Mouse (Mus musculus): Measurements from ENCODE around the gene Pde9a. TPM values are rescaled to one million over a fixed set of nuclear protein-coding genes. Genes with fewer than 3 reads are reported as not detected.
"Not testable (repeated sequence)": the region's sequence is repeated elsewhere in the genome, so short reads cannot be mapped to it uniquely, and the experiment has no call there.

Pde9a gene
- polyA plus RNA-seq (2012; rRNA removed): 83.6 and 99.1 TPM in 2 replicates

DNA sequence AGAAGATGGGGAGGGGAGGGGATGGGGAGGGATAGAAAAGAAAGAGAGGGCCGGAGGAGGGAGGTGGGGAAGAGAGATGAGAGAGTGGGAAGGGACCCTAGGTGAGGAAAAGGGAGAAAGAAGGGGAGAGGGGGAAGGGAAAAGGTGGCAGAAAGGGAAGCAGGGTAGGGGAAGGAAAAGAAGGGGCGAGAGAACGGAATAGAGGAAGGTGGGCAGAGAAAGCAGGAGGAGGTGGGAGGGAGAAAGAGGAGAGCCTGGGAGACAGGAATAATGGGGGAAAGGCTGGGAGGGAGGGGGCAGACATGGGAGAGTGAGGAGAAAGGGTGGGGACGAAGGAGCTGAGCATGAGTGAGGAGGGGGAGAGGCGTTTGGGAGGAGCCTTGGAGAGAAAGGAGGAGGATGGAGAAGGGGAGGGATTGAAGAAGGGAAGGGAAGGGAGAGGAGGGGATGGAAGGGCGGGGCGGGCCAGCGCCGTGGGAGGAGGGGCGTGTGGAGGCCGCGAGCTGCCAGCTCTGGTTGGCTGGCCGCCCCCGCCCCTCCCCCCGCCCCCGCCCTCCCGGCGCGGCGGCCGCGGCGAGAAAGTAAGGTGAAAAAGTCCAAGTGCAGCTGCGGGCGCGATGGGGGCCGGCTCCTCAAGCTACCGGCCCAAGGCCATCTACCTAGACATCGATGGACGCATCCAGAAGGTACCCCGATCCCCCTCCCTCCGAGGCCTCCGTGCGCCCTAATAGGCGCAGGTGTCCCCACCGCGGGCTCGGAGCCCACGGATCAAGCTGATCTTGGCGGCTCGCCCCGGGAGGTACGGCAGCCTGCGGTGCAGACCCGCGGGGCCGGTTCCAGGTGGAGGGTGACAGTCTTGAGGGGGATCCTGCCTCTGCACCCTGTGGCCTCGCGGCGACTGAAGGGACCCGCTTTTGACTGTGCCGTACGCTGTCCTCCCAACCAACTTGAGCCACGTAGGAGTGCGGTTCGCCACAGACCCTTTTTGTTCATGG is at the start of gene Pde9a:
Gene Pde9a, plus strand, starts transcription at position 540 of the 995 bp plus-strand sequence.
- Histone ChIP-seq H3K4me3 (replicated peaks; ENCODE audit: extremely low read depth, low read depth, low read length) (peak within 1 kb of the TSS; percentile 78), H3K4me1 (ENCODE audit: control insufficient read depth, insufficient read depth, low read length) (peaks cover 18% of the 10 kb centered on the region; the same call in 1 of the 2 replicates)
- 3% methylated on average over 46 of the region's 56 CpGs for WGBS
- DNase-seq: peak; percentile 54
- TF ChIP-seq CTCF (IDR thresholded peaks at IDR 0.05; ENCODE audit: insufficient read depth, low read length) (no peak), POLR2A (IDR thresholded peaks at IDR 0.05; ENCODE audit: borderline replicate concordance, extremely low read depth, low read depth, low read length) (0 out of 2 replicates have a peak, but pooled peaks have one; percentile 9)

DNA sequence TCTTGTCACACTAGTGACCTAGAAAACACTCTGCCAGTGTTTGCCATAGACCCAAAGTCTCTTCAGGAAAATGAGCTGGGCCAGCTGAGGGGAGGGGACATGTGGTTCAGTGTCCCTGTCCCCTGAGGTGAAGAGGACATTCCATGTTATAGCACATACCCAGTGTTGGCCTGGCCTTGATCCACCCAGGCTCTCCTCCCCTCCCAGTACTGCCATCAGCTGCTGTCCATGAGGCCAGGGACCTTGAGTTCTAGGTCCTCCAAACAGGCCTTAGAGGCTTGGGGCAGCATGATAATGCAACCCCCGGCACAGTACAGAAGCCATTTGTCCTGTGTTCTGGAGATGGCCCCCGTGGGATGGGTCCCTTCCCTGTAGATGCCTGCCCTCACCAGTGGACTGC is 46.2 kb upstream of the Pde9a start:
- no peak for DNase-seq
- Histone ChIP-seq H3K4me1 (ENCODE audit: control insufficient read depth, insufficient read depth, low read length) (no peaks in the 10 kb centered on the region), H3K4me3 (replicated peaks; ENCODE audit: extremely low read depth, low read depth, low read length) (no peak overlapping the region)
- 88% methylated on average over 2 of the region's 2 CpGs for WGBS
- no peak for TF ChIP-seq CTCF (IDR thresholded peaks at IDR 0.05; ENCODE audit: insufficient read depth, low read length)
- no peak for TF ChIP-seq POLR2A (IDR thresholded peaks at IDR 0.05; ENCODE audit: borderline replicate concordance, extremely low read depth, low read depth, low read length)

DNA sequence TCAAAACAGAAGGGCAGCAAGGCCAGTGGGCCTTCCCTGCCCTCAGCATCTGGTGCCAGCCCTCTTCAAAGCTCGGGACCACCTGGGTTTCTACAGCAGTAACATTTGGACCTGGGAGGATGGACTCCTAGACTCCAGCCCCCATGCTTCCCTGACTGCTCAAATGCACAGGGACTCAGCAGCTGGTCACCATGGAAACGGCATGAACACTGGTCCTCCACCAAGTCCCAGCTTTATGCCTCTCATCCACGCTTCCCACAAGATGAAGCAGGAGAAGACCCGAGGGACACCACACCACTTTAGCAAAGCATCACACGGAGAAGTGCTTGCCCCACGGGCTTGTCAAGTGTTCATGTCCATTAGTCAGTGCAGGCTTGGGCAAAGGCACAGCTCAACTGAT is 43.8 kb upstream of the Pde9a start:
- H3K4me3 ChIP-seq (replicated peaks; ENCODE audit: extremely low read depth, low read depth, low read length): no peak overlapping the region
- DNase-seq: no peak
- WGBS: 78% methylated on average over 6 of the region's 6 CpGs
- H3K4me1 ChIP-seq (ENCODE audit: control insufficient read depth, insufficient read depth, low read length): no peaks in the 10 kb centered on the region
- TF ChIP-seq POLR2A (IDR thresholded peaks at IDR 0.05; ENCODE audit: borderline replicate concordance, extremely low read depth, low read depth, low read length) (no peak), CTCF (IDR thresholded peaks at IDR 0.05; ENCODE audit: insufficient read depth, low read length) (no peak)

GRCm38 (mm10) chr17:31344172-31344801 is 41.7 kb upstream of the Pde9a start:
- H3K4me1 ChIP-seq (ENCODE audit: control insufficient read depth, insufficient read depth, low read length): no peaks in the 10 kb centered on the region
- TF ChIP-seq CTCF (IDR thresholded peaks at IDR 0.05; ENCODE audit: insufficient read depth, low read length): peak; percentile 87
- no peak for TF ChIP-seq POLR2A (IDR thresholded peaks at IDR 0.05; ENCODE audit: borderline replicate concordance, extremely low read depth, low read depth, low read length)
- H3K4me3 ChIP-seq (replicated peaks; ENCODE audit: extremely low read depth, low read depth, low read length): no peak overlapping the region
- WGBS: 35% methylated on average over 5 of the region's 5 CpGs
- DNase-seq: peak; percentile 70

- no peak for TF ChIP-seq POLR2A (IDR thresholded peaks at IDR 0.05; ENCODE audit: borderline replicate concordance, extremely low read depth, low read depth, low read length)
- no peak for TF ChIP-seq CTCF (IDR thresholded peaks at IDR 0.05; ENCODE audit: insufficient read depth, low read length)
- DNase-seq: no peak
- Histone ChIP-seq H3K4me3 (replicated peaks; ENCODE audit: extremely low read depth, low read depth, low read length) (no peak overlapping the region), H3K4me1 (ENCODE audit: control insufficient read depth, insufficient read depth, low read length) (no peaks in the 10 kb centered on the region)
- 82% methylated on average over 3 of the region's 3 CpGs for WGBS
Observed at GRCm38 (mm10) chr17:31344816-31345215, 41.2 kb upstream of the Pde9a start.

DNA sequence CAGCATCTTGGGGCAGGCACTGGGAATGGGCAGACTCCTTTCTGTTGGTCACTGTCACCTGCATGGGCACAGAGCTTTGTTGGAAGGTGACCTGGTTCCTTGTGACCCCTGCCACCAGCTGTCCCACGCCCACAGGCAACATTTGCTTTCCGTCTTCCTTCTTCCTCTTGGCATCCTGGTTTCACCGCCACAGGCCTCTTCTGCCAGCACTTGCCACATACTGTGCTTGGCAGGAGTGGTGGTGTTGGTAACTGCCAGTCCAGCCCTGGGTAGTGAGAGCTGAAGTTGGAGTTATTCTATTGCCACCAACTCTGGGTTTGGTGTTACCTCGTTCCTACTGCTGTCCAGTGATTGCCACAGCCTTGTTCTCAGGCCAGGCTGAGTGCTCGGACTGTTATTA is 37.9 kb upstream of the Pde9a start:
- H3K4me1 ChIP-seq (ENCODE audit: control insufficient read depth, insufficient read depth, low read length): no peaks in the 10 kb centered on the region
- TF ChIP-seq CTCF (IDR thresholded peaks at IDR 0.05; ENCODE audit: insufficient read depth, low read length): no peak
- TF ChIP-seq POLR2A (IDR thresholded peaks at IDR 0.05; ENCODE audit: borderline replicate concordance, extremely low read depth, low read depth, low read length): no peak
- DNase-seq: no peak
- no peak overlapping the region for H3K4me3 ChIP-seq (replicated peaks; ENCODE audit: extremely low read depth, low read depth, low read length)
- WGBS: 76% methylated on average over 5 of the region's 5 CpGs

GRCm38 (mm10) chr17:31349388-31349787 is 36.6 kb upstream of the Pde9a start:
- no peaks in the 10 kb centered on the region for H3K4me1 ChIP-seq (ENCODE audit: control insufficient read depth, insufficient read depth, low read length)
- H3K4me3 ChIP-seq (replicated peaks; ENCODE audit: extremely low read depth, low read depth, low read length): no peak overlapping the region
- no peak for DNase-seq
- 74% methylated on average over 12 of the region's 12 CpGs for WGBS
- no peak for TF ChIP-seq POLR2A (IDR thresholded peaks at IDR 0.05; ENCODE audit: borderline replicate concordance, extremely low read depth, low read depth, low read length)
- no peak for TF ChIP-seq CTCF (IDR thresholded peaks at IDR 0.05; ENCODE audit: insufficient read depth, low read length)

- no peak overlapping the region for H3K4me3 ChIP-seq (replicated peaks; ENCODE audit: extremely low read depth, low read depth, low read length)
- no peak for TF ChIP-seq CTCF (IDR thresholded peaks at IDR 0.05; ENCODE audit: insufficient read depth, low read length)
- TF ChIP-seq POLR2A (IDR thresholded peaks at IDR 0.05; ENCODE audit: borderline replicate concordance, extremely low read depth, low read depth, low read length): no peak
- WGBS: 68% methylated on average over 8 of the region's 8 CpGs
- no peaks in the 10 kb centered on the region for H3K4me1 ChIP-seq (ENCODE audit: control insufficient read depth, insufficient read depth, low read length)
- no peak for DNase-seq
Observed at GRCm38 (mm10) chr17:31351984-31352383, 34.0 kb upstream of the Pde9a start.

DNA sequence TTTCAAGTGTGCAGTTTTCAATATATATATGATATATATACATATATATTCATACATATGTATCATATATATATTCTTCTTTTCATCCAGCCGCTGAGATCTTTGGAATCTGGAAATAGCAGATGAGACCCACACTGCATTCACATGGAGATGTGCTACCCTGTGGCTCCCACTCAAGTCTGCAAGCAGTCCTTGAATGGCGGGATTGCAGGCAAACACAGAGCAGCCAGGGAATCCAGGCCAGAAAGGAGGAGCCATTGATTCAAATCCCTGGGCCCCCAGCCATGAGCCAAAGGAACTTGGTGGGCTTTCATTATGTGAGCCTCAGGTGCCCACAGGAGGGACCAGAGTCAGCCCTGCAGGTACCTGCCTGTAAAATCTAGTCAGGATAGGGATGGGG is 32.8 kb upstream of the Pde9a start:
- TF ChIP-seq CTCF (IDR thresholded peaks at IDR 0.05; ENCODE audit: insufficient read depth, low read length): no peak
- no peak for TF ChIP-seq POLR2A (IDR thresholded peaks at IDR 0.05; ENCODE audit: borderline replicate concordance, extremely low read depth, low read depth, low read length)
- no peak overlapping the region for H3K4me3 ChIP-seq (replicated peaks; ENCODE audit: extremely low read depth, low read depth, low read length)
- WGBS: 84% methylated on average over 2 of the region's 2 CpGs

GRCm38 (mm10) chr17:31354684-31355083 is 31.3 kb upstream of the Pde9a start:
- not testable (repeated sequence) for H3K4me3 ChIP-seq (replicated peaks; ENCODE audit: extremely low read depth, low read depth, low read length); DNase-seq; H3K4me1 ChIP-seq (ENCODE audit: control insufficient read depth, insufficient read depth, low read length)
- WGBS: 72% methylated on average over 3 of the region's 3 CpGs

More for the DNA sequence above, 32.8 kb upstream of the Pde9a start:
- H3K4me1 ChIP-seq (ENCODE audit: control insufficient read depth, insufficient read depth, low read length): no peaks in the 10 kb centered on the region
- DNase-seq: no peak

Measured in lung, adult 2 months (tissue).